Mouse (Mus musculus) common myeloid progenitor, adult 5-6 weeks (primary cell): Measurements from ENCODE around the gene Zc3h14. TPM values are rescaled to one million over a fixed set of nuclear protein-coding genes. Genes with fewer than 3 reads are reported as not detected.

Experiments used
- ATAC-seq: replicated peaks from 2 replicates; pipeline ENCODE4 v1.8.0; 2016; ENCODE audit warnings: low read depth, mild to moderate bottlenecking, moderate TSS enrichment, inconsistent platforms; ENCODE audit not compliant: poor library complexity, severe bottlenecking
- total RNA-seq: library from RNA; stranded (forward); fragments of 200-1000, 187-1606 nt; gene quantifications from 2 replicates; pipeline ENCODE4 v1.2.3, GENCODE M21; 2017

Zc3h14 gene
- total RNA-seq: 134 and 138 TPM in 2 replicates

DNA sequence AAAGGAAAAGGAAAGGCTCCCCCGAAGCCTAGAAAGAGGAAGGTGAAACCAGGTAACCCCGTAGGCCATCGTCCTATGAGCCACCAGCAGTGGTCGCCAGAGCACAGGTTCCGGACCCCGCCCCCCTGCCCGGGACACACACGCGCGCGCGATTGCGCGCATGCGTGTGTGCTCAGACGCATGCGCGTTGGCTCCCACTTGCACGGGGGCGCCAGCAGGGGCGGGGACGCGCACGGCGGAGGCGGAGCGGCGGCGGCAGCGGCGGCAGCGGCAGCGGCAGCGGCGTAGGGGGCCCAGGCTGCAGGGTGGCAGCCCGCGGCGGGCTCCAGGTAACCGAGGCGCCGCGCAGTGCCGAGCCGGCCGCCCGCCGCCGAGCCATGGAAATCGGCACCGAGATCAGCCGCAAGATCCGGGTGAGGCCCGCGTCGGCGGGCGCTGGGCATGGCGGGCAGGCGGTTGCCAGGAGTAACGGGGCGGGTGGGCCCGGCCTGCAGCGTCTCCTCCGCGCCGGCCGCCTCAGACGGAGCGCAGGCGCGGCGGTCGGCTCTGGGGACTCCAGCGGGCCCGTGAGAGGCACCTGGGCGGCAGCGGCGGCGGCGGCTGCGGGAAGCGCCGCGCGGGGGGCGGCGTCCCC, at the start of gene Zc3h14:
Zc3h14 (plus strand) TSS at position 219 of the 634 bp plus-strand sequence.
- ATAC-seq: peak; percentile 89

DNA sequence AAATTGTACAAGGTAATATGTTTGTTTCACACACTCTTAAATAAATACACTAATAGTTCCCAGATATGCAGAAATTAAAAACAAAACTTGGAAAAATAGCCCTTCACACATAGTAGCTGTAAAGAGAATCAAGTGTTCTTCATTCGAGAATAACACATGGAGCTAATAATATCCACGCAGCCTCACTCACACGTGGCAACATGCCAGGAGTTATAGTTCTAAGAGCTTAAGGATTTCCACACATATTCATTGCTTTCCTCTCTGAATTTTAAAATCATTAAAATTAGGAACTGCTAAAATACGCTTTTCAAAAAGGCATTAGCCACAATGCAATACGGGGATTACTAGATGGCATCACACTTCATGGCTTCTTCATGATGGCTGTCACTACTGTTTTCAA, 49.6 kb upstream of the Zc3h14 start:
- ATAC-seq: no peak

DNA sequence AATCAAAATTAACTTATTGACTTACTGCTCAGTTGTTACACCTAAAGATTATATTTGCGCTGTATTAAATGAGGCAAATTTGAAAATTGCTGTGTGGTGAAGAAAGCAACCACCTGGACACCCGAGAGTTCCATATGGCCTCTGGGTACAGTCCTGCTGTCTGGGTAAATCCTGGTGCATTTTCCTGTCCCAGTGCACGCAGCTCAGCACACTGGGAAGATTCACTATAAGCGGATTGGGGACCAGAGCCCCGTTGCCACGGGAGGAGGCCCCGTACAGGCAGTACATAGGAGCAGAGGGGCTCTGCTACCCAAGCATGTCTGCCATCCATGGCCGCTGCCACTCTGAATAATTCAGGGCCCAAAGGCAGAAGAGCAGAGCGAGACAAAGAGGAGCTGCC, 45.2 kb upstream of the Zc3h14 start:
- no peak for ATAC-seq

DNA sequence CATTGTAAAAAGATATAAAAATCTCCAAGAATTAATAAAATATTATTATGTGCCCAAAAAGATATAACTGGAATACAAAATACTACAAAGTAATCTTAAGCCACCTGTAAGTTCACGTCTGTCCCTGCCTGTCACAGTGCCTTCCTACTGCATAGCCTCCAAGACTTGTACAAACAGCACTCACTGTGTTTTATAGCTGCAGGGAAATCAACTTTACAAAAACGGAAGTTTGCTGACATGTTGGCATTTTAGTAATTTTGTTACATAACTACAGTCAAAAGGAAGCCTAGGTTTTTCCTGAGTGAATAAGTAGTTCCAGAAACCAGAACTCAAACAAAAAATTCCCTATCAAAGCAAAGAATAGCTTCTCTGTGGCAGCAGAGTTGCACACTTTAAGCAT, 43.2 kb upstream of the Zc3h14 start:
- ATAC-seq: peak; percentile 45; the same call in 1 of the 2 replicates

DNA sequence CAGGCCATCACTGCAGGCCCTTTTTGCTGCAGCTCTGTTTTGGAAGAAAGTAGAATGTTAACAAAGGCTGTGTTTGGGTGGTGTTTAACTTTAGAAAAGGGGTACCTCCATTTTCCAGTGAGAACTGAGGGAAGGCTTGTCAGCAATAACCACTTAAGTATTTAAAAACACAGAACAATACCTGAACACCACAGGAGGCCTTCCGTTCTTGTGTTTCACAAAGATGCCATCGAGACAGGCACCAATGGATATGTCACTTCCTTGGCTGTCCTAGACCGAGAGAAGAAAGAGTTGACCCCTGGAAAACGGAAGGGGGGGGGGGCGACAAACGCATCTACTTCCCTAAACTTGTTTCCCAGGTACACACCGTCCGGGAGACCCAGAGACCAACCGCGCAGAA, 42.8 kb upstream of the Zc3h14 start:
- no peak for ATAC-seq

DNA sequence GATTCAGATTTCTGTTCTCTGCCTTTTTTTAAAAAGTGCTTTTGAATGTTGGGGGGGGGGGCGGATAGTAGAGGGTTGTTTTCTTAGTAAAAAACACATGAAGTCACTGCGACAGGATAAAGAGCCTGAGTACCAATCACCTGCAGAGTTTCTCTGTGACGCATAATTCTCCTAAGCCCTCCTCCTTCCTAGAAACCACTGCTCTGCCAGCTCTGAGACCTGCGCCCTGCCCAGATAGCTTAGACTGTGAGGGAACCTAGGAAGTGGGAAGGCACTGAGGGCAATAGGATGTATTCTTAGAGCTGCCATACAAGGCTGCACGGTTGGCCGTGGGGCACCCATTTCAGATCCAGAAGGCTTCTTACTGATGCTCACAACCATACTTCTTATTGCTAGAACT, 33.9 kb upstream of the Zc3h14 start:
- no peak for ATAC-seq

DNA sequence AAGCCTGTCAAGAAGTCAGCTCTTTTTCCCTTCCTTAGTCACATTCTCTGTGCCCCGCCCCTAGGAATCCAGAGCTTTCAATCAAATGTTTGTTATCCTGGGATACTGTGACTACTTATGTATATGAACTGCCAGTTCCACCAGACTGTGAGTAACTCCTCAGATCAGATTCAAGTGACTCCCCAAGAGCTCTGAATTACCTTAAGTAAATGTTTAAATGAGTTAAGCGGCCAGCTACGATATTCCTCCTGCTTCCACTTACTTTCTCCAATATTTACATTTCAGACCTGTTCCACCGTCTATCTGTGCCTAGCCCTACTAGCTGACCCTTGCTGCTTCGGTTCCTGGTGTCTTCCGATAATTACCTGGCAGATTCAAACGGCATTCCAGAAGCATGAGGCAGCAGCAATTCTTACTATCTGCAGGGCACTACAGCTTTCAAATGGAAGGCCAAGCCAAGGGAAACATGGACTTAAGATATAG, 33.1 kb upstream of the Zc3h14 start:
- no peak for ATAC-seq

DNA sequence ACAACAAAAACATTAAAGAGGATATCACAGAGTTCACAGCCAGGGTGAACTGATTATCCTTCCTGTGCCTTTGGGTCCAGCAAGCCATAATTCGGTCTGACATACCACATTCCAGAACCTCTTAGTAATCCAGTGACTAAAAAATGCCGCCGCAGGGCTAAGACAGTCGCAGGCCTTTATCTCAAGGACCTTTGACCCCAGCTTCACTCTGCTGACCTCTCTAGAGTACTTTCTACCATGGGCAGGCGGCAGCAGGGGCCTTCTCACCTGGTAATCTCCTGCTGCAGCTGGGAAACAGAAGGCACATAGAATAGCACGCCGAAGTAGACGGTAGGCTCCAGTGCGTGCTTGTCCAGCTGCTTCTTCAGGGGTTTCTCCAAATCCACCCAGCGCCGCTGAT, 32.0 kb upstream of the Zc3h14 start:
- no peak for ATAC-seq

DNA sequence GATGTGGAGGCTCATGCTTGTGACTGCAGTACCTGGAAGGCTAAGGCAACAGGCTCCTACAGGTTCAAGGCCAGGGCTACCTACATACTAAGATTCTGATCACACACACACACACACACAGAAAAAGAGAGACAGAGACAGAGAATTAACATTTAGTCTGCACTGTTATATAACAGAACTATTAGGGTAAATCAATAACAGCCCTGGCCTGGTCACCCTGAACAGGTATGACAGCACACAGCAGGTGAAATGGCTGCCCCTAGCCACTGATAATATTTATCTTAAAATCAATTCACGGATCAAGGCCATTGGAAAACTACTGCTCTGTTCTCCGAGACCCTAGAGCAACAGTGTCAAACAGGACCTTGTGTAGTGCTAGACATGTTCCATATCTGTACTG, 30.6 kb upstream of the Zc3h14 start:
- no peak for ATAC-seq

DNA sequence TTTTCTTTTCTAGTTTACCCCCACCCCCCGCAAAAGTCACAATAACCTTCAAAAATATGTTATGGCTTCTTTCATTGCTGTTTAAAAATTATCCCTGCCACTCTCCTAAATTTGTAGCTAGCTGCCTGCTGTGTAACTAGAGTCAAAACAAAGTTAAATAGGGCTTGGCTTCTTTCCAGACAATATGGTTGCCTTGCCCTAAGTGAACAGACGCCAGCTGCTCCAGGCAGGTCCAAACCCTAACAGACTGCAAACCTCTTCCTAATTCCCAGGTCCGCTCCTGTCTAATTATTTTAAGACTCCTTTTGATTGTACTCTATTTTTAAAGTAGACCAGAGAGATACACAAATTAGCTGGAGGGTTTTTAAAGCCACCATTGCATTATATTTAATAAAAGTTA, 26.1 kb upstream of the Zc3h14 start:
- ATAC-seq: no peak

DNA sequence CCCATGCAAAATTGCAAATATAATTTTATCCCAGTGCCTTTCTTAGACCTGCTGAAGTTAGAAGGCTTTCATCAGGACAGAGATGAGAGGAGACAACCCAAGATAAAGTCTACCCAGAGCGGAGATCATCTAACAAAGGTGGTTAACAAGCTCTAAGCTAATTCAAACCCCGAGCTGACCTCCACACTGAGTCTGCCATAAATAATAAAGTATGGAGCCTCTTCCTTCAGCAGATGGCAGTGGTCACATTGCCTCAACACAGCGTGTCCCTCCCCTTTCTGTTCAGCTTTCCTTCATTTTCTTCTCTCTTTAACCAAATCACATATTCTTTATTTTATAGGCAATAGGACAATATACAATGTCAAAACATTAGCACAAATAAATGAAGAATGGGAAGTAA, 25.7 kb upstream of the Zc3h14 start:
- ATAC-seq: no peak

DNA sequence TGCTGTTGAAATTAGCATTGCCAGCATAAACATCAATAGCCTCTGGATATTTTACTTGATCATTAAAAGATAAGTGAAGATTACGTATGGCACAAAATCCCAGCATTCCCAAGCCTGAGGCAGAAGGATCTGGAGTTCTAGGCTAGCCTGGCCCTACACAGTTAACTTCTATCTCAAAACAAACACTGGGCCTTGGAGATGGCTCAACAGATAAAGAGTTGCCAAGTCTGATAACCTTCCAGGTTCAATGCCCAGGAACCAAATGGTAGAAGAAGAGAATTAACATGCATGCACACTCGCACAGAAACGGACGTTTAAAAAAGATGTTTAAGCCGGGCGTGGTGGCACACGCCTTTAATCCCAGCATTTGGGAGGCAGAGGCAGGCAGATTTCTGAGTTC, 22.5 kb upstream of the Zc3h14 start:
- ATAC-seq: no peak

DNA sequence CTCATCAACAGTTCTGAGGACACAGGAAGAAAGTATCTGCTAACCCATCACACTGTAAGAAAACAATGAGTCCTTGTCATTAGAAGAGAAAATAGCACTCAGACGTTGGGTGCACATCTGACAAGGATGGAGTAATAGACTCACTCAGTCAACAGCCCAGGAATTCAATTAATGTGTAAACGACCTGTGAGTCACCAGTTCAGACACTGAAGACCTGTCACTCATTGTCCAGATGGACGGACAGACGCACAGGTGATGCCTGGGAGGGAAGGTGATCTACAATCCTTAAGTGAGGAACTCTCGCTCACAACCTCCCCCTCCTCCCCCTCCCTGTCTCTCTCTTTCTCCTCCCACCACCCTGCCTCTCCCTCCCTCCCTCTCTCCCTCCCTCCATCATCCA, 21.8 kb upstream of the Zc3h14 start:
- no peak for ATAC-seq

DNA sequence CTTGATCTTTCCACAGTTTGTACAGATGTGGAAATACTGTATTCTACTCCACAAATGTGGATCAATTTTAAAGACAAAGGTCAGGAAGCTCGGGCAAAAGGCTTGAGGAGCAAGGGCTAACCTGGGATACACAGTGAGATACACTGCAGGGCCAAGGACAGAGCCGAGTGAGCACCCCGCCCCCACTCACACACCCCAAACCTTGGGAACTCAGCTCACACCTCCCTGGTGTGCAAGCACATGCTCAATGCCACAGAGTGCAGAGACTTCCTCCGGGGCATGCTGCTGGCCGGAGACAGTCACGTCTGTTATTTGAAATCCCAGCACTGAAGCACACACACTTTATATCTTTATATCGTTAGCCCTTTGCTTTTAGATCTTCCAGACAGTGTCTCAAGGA, 20.7 kb upstream of the Zc3h14 start:
- ATAC-seq: no peak

DNA sequence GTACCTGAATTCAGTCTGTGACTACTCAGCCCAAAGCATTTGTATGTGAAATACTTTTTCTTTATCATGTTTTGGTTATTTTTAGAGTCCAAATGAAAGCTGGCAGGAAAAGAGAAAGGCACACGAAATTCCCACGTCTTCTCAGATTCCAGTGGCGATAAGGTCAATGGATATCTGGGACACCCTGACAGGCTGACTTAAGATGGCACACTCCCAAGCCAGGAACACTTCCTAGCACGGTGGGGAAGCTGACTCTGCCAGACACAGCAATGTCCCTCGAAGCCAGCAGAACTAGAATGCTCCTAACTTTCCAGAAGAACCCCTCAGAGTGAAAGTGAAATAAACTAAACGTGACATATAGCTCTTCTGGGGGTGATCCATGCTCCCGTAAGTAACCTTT, 19.6 kb upstream of the Zc3h14 start:
- ATAC-seq: no peak

DNA sequence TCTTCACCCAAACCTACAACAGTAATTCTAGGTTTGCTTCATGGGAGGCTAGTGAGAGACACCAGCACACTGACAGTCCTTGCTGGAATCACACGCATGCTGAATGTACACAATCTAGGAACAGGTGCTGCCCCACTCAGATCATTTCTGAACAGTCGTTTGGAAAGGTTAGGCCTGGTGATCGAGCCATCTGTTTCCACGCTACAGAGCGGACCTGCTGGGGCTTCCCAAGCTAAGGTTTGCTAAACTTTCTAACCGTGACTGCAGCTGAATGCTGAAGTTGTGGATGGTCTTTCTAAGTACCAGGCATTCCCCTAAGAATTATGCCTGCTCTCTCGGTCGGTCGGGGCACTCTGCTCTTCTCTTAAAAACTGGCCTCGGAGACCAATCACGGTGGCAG, 16.1 kb upstream of the Zc3h14 start:
- no peak for ATAC-seq

DNA sequence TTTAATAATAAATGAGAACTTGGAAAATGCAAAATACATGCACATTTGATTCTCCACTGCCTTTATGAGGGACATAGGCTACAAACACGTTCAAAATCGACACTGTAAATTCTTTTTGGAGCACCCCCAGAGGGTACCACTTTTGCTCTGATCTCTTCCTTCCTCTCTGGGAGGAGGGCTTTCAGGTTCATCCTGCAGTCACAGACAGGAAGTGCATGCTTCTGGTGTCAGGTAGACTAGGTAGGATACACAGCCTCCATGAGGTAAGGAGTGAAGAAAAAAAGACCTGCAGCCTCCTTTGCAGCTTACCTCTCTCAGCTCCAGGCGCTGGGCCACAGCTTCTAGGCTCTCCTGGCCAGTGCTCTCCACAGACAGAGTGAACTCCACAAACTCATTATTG, 13.6 kb upstream of the Zc3h14 start:
- ATAC-seq: no peak

DNA sequence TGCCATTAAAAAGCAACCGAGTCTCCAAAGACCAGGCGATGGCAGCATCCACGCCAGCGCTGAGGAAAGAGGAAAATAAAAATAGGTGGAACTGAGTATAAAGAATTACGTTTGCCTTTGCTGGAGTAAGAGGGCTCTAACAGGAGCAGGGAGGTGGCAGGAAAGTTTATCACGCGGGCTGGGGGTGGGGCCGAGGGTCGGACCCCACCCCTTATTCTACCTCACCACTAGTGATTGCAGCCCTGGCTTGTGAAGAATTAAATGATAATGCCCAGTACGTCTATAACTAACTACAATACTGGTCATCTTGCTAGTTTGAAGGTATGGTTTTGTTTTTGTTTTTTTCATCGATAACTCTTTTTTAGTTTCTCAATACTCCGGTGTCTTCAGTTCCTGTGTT, 13.0 kb upstream of the Zc3h14 start:
- peak; percentile 13; the same call in 1 of the 2 replicates for ATAC-seq

DNA sequence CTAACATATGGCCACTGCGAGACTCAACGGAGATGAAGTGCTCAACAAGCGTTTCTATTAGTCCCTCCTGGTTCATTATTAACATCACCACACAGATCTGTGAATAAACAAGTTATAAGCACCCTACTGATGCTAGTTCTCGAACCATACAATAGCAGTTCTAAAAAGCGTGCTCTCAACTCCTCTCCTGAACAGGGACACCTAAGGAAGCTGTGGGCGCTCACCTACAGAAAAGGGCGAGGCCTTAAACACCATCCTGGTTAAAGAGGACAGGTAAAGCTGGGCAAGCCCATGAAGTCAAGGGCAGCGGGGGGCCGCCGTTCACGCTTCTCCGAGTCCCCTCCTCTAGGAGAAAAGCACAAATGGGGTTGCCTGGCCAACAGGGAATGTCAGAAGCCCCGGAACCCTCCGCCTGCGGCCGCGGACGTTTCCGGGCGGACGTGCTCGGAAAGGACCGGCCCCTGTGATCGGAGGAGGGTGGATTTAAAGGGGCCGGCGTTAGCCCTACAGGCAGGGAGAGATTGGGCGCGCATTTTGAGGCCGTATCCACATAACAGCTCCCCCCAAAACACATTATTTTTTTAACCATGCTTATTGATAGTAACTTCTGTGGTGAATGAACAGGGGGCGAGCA, 12.4 kb upstream of the Zc3h14 start:
- peak; percentile 85 for ATAC-seq

DNA sequence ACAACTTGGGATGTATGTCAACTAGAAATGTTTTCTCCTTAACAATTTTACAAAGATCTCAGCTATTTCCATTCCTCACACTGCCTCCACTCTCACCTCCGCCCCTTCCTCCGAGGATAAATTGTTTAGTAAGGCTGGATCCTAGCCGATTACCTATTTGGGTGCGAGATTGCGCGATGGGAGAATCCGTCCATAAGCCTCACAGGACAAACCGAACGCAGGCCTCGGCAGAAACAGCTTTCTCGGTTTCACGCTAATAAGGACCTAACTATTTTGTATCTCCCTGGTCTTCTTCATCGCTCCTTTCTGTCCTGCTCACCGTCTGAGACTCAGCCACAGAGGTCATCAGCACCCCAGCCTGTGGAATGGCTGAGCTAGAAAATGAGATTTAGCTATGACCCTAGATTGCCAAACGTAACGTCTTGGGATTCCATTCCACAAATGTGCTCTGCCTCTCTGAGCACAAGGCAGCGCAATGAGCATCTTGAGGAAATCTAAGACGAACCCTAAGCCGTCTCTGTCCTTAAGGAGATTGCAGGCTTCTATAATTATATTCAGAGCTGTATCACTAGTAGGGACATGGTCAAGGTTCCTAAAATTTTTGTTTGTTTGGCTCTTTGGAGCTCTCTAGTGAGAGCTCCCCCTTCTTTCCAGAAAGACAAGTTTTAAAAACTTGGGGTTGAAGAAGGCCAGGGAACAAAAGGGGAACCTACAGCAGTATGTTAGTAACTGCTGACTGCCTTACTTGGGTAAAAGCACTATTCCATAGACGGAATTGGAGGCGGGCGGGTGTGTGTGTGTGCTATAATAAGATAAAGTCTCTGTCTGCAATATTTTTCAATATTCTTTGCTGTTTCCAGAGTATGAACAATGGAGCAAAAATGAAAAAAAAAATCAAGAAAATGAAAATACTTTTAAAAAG, 11.6 kb upstream of the Zc3h14 start:
- peak; percentile 4; the same call in 1 of the 2 replicates for ATAC-seq
